Mouse (Mus musculus) right cerebral cortex, postnatal 10 days (tissue): ENCODE measurements around the gene Srrm4.
A peak's percentile ranks its signal among the peaks of the same experiment; 100 is the strongest.
"Not testable (repeated sequence)": the region's sequence is repeated elsewhere in the genome, so short reads cannot be mapped to it uniquely, and the experiment has no call there.

Source experiments
- DNase-seq, 2 experiments: peaks; one replicate each; pipeline ENCODE4 v3.0.0; 2021; ENCODE audit warnings: low spot score in 2 of 2

Srrm4 gene

DNA sequence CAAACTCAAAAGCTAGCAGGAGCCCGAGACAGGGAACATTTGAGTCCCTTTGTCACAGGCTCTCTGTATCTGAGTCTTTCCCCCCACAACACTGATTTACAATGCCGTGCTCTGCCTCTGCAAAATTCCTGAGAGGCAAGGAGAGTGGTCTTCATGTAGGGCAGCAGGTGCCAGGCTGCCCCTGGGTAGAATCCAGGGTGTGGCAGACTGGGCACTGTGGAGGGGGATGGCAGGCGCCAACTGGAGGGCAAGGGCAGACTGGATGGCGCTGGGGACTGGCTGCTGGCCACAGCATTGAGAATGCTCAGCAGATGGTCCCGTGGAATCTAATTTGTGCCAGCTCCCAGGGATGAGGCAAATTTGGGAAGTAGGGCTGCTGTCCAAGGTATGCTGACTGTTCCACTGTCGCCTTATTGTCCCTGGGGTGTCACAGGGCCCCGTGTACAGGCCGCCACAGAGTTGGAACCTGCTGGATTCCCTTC lies 148.1 kb downstream of the Srrm4 start:
- DNase-seq = peak; percentile 67 to 80

GRCm38 (mm10) chr5:116442697-116443458 lies 148.7 kb downstream of the Srrm4 start:
- DNase-seq = peak; percentile 62 to 79

DNA sequence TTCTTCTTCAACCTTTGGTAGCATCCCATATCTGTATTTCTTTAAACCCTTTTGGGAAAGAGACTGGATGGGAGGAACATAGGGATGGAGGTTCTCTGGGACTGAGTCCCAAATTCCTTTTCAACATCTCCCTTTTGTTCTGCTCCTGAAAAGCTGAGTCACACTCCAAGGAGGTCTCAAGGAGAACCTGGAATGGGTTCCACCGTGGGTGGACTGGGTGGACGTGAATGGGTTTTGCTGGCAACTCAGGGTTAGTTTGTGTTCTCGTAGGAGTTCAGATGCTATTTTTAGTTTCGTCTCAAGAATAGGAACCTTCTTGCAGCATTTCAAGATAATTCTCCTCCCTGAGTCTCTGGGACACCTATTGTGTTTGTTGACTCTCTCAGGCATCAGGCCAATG lies 151.4 kb downstream of the Srrm4 start:
- no peak for DNase-seq

GRCm38 (mm10) chr5:116438328-116438727 lies 153.3 kb downstream of the Srrm4 start:
- no peak for DNase-seq

GRCm38 (mm10) chr5:116436117-116436516 lies 155.5 kb downstream of the Srrm4 start:
- no peak for DNase-seq

GRCm38 (mm10) chr5:116434976-116435850 lies 156.4 kb downstream of the Srrm4 start:
- no peak for DNase-seq

DNA sequence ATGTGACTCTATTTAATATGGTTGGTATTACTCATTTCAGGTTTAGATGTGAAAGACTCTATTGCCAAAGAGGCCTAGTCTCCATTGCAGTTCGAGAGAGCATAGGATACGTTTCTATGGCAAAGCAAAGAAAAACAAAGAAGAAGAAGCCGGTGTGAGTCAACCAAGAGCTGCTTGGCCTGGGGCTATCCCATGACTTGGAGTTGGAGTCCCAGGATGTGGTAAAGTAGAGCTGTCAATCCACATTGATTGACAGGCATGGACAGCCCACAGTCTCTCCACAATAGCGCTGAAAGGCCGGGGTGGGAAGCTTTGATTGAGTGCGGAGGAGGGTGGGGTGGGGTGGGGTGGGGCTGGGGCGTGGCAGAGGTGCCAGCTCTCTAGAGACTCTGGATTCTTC lies 158.7 kb downstream of the Srrm4 start:
- DNase-seq = no peak

DNA sequence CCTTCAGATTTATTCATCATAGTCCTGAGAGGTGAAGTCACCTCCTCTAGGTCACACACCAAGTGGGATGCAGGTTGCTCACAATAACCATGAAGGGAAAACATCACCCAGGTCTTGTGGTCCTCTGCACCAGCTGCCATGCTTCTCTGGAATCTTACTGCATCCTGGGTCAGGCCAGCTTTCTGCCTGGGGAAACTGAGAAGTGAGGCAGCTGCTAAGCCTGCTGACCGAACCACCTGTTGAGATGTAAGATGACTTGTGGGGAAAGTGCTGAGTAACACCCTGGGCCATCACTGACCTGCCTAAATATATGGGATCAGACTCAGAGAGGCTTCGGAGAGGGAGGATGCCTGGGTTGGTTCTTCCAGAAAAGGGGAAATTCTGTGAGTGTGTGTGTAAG lies 164.9 kb downstream of the Srrm4 start:
- no peak for DNase-seq

DNA sequence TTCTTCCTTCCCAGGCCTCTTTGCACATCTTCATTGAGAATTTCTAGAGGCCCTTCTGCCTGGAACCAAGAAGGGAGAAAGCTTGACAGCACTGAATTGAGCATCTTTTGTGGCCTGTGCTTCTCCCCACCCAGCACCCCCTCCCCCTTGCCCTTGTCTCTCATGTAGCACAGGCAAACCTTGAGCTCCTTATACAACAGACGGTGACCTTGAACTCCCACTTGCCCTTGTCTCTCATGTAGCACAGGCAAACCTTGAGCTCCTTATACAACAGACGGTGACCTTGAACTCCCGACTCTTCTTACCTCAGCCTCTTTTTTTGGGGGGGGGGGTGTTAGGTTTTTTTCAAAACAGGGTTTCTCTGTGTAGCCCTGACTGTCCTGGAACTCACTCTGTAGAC lies 165.9 kb downstream of the Srrm4 start:
- DNase-seq = not testable (repeated sequence)

GRCm38 (mm10) chr5:116425273-116425672 lies 166.3 kb downstream of the Srrm4 start:
- no peak for DNase-seq

DNA sequence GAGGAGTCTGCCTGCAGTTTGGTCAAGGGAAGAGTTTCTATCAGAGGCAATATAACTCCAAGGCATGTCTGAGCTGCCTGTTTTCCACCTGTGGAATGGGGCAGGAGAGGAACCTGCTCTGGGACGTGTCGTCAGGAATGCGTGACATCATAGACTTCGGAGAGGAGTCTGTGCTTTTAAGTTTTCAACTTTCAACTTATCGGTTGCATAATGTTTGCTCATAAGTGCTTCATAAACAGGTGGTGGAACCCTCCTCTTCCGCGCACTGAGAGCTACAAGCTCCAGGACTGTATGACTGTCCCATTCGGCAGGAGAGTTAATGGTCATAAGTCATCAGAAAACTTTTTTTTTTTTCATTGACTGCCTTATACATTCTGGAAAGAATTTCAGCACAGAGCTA lies 167.9 kb downstream of the Srrm4 start:
- DNase-seq = no peak

GRCm38 (mm10) chr5:116422699-116423201 lies 168.9 kb downstream of the Srrm4 start, which contains the start of gene Hspb8:
Gene Hspb8, minus strand, starts transcription at chr5:116422864.
- peak; percentile 65 to 75 for DNase-seq

- DNase-seq = no peak
Observed at GRCm38 (mm10) chr5:116421791-116422481, 169.7 kb downstream of the Srrm4 start.

DNA sequence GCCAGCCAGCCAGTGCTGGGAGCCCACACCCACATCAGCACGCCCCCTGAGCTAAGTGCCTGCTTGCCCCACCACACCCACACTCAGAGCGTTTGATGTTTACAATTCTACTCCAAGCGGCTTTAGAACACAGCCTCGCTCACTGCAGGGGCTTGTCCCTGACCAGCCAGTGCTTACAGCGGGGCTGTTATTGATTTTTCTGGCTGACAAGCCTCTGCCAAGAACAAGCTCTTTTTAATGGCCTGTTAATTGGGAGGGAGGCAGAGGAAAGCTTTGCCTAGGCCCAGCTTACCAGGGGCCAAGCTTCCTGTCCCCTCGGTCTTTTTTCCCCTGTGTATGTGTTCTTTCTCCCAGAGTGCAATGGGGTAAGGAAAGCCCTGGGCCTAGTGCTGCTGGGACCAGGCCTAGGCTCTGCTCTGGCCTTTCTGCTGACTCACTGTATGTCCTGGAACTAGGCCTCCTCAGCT lies 170.8 kb downstream of the Srrm4 start:
- DNase-seq = peak; percentile 52 to 65

GRCm38 (mm10) chr5:116420213-116420612 lies 171.4 kb downstream of the Srrm4 start:
- DNase-seq = no peak

- no peak for DNase-seq
Observed at GRCm38 (mm10) chr5:116419322-116420045, 172.1 kb downstream of the Srrm4 start.

DNA sequence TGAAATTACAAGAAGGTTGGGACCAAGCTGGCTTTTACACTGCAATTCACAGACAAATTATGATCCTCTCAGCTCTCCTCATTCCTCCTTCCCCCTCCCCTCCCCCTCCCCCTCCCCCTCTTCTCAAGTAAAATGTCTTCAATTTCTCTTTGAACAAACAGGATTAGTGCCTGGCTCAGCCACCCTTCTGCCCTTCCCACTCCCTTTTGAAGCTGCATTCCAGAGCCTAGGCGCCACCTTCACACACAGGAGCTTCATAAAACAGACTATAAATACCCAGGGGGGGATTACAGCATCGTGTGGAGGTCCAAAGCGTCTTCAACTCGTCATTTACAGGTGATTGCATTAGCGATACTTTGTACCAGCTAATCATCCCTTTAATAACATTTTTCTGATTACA lies 175.4 kb downstream of the Srrm4 start:
- no peak for DNase-seq

DNA sequence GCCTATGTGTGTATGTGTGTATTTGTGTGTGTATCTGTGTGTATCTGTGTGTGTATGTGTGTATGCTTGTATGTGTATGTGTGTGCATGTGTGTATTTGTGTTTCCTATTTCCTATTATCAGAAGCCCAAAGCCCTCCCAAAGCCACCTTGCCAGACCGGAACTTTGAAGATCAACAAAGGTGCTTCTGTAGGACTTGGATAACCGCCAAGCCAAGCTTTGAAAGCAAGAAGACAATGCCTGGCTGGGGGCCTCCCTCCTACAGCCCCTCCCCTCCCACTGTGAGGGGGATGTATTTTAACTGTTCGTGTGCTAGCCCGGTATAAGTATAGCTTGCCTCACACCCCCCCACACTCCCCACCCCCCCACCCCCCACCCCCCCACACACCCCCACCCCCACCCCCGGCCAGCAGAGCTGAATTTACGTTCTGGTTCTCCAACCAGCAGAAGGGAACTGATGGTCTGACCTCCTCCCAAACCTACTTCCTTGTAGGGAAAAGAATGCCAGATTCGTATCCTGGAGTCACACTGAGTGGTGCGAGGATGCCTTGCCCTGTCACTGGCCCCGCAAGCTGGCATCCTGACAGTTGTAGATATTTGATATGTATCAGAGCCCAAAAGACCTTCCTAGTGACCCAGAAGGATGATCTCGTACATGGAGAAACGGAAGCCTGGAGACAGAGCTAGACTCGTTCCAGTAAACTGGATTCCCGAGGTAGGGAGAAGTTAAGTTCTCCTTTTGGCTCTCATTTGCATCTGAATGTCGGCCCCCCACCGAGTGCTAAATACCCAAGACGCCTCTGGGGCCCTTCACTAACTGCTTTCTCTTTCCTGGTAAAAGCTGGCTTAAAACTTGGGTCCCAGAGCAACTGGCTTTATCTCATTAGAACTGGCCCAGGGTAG lies 181.7 kb downstream of the Srrm4 start:
- DNase-seq = no peak

GRCm38 (mm10) chr5:116408965-116409364 lies 182.7 kb downstream of the Srrm4 start:
- no peak for DNase-seq

- no peak for DNase-seq
Observed at GRCm38 (mm10) chr5:116407936-116408335, 183.7 kb downstream of the Srrm4 start.
